Mouse (Mus musculus): ENCODE data around the gene Rps8. TPM values are rescaled to one million over a fixed set of nuclear protein-coding genes. Genes with fewer than 3 reads are reported as not detected.

The Rps8 gene
- polyA plus RNA-seq, 1 experiment from 2014 or later: 431 TPM

Small RNAs within 50 kb of the gene (microRNA-seq; reads per million reads assigned to microRNA genes)
- not detected for gene Gm22398

Other genes with a start within 250 kb of the Rps8 start
- gene Urod, start 161.8 kb downstream of the Rps8 start, polyA plus RNA-seq (2015; fragmentation: Nextera tagmentation; extraction: Ambion mirVana): 51.4 and 59.7 TPM in 2 replicates
- gene Hectd3, start 160.9 kb downstream of the Rps8 start, polyA plus RNA-seq (2015; fragmentation: Nextera tagmentation; extraction: Ambion mirVana): 25.8 and 27.0 TPM in 2 replicates
- 44.6 and 46.2 TPM in 2 replicates for gene Eif2b3, start 136.8 kb downstream of the Rps8 start, polyA plus RNA-seq (2015; fragmentation: Nextera tagmentation; extraction: Ambion mirVana)
- gene Ptch2, start 60.2 kb downstream of the Rps8 start, polyA plus RNA-seq (2015; fragmentation: Nextera tagmentation; extraction: Ambion mirVana): 7.7 and 9.0 TPM in 2 replicates
- 3.9 and 4.3 TPM in 2 replicates for gene Btbd19, start 30.5 kb downstream of the Rps8 start, polyA plus RNA-seq (2015; fragmentation: Nextera tagmentation; extraction: Ambion mirVana)
- gene Tctex1d4, start 29.4 kb downstream of the Rps8 start, polyA plus RNA-seq (2015; fragmentation: Nextera tagmentation; extraction: Ambion mirVana): 0.42 TPM in 1 of 2 replicates, not detected in the other
- 19.1 and 19.3 TPM in 2 replicates for gene Plk3, start 22.3 kb downstream of the Rps8 start, polyA plus RNA-seq (2015; fragmentation: Nextera tagmentation; extraction: Ambion mirVana)
- gene Kif2c, start 26.4 kb upstream of the Rps8 start, polyA plus RNA-seq (2015; fragmentation: Nextera tagmentation; extraction: Ambion mirVana): 8.1 and 10.0 TPM in 2 replicates
- gene Tmem53, start 95.7 kb upstream of the Rps8 start, polyA plus RNA-seq (2015; fragmentation: Nextera tagmentation; extraction: Ambion mirVana): 9.6 and 11.1 TPM in 2 replicates
- gene Armh1, start 95.9 kb upstream of the Rps8 start, polyA plus RNA-seq (2015; fragmentation: Nextera tagmentation; extraction: Ambion mirVana): 1.8 TPM in 2 replicates

Measured in midbrain, embryonic 15.5 days (tissue).